Mouse (Mus musculus): ENCODE measurements around the gene Nsd1.
"Not testable (repeated sequence)": the region's sequence is repeated elsewhere in the genome, so short reads cannot be mapped to it uniquely, and the experiment has no call there.

Nsd1 gene

GRCm38 (mm10) chr13:55209649-55210192 is at the start of gene Nsd1:
Nsd1 (plus strand) TSS chr13:55209782.
- no peak for DNase-seq (ENCODE audit: extremely low spot score)

GRCm38 (mm10) chr13:55162365-55162764 is 47.2 kb upstream of the Nsd1 start:
- DNase-seq (ENCODE audit: extremely low spot score): no peak

- DNase-seq (ENCODE audit: extremely low spot score): no peak
These were observed 46.0 kb upstream of the Nsd1 start for GRCm38 (mm10) chr13:55163553-55163952.

GRCm38 (mm10) chr13:55165831-55166339 is 43.7 kb upstream of the Nsd1 start:
- DNase-seq (ENCODE audit: extremely low spot score): no peak

- no peak for DNase-seq (ENCODE audit: extremely low spot score)
These were observed 42.5 kb upstream of the Nsd1 start for GRCm38 (mm10) chr13:55166806-55167725.

GRCm38 (mm10) chr13:55167798-55168197 is 41.8 kb upstream of the Nsd1 start:
- no peak for DNase-seq (ENCODE audit: extremely low spot score)

- DNase-seq (ENCODE audit: extremely low spot score): no peak
These were observed 41.3 kb upstream of the Nsd1 start for GRCm38 (mm10) chr13:55168255-55168654.

GRCm38 (mm10) chr13:55168958-55169369 is 40.6 kb upstream of the Nsd1 start:
- DNase-seq (ENCODE audit: extremely low spot score): no peak

GRCm38 (mm10) chr13:55171517-55172335 is 37.9 kb upstream of the Nsd1 start:
- DNase-seq (ENCODE audit: extremely low spot score): peak; percentile 48

- DNase-seq (ENCODE audit: extremely low spot score): no peak
These were observed 37.2 kb upstream of the Nsd1 start for GRCm38 (mm10) chr13:55172336-55172770.

GRCm38 (mm10) chr13:55174347-55174746 is 35.2 kb upstream of the Nsd1 start:
- DNase-seq (ENCODE audit: extremely low spot score): no peak

- DNase-seq (ENCODE audit: extremely low spot score): no peak
These were observed 33.3 kb upstream of the Nsd1 start for GRCm38 (mm10) chr13:55176265-55176664.

GRCm38 (mm10) chr13:55177903-55178496 is 31.6 kb upstream of the Nsd1 start:
- DNase-seq (ENCODE audit: extremely low spot score): peak; percentile 31

GRCm38 (mm10) chr13:55178556-55178955 is 31.0 kb upstream of the Nsd1 start:
- DNase-seq (ENCODE audit: extremely low spot score): peak; percentile 81

- no peak for DNase-seq (ENCODE audit: extremely low spot score)
These were observed 30.0 kb upstream of the Nsd1 start for GRCm38 (mm10) chr13:55179591-55179990.

- DNase-seq (ENCODE audit: extremely low spot score): no peak
These were observed 27.8 kb upstream of the Nsd1 start for GRCm38 (mm10) chr13:55181786-55182172.

- peak; percentile 85 for DNase-seq (ENCODE audit: extremely low spot score)
These were observed 27.2 kb upstream of the Nsd1 start for GRCm38 (mm10) chr13:55182173-55182894.

- no peak for DNase-seq (ENCODE audit: extremely low spot score)
These were observed 26.2 kb upstream of the Nsd1 start for GRCm38 (mm10) chr13:55183382-55183781.

- not testable (repeated sequence) for DNase-seq (ENCODE audit: extremely low spot score)
These were observed 22.5 kb upstream of the Nsd1 start for GRCm38 (mm10) chr13:55187062-55187461.

GRCm38 (mm10) chr13:55189531-55190107 is 20.0 kb upstream of the Nsd1 start:
- peak; percentile 72 for DNase-seq (ENCODE audit: extremely low spot score)
